Mouse (Mus musculus): Measurements from ENCODE around the gene Gm10153. TPM values are rescaled to one million over a fixed set of nuclear protein-coding genes. Genes with fewer than 3 reads are reported as not detected.
"Not testable (repeated sequence)": the region's sequence is repeated elsewhere in the genome, so short reads cannot be mapped to it uniquely, and the experiment has no call there.

The Gm10153 gene
- polyA plus RNA-seq (2015; fragmentation: Nextera tagmentation; extraction: Ambion mirVana), result not detected in 2 replicates

DNA sequence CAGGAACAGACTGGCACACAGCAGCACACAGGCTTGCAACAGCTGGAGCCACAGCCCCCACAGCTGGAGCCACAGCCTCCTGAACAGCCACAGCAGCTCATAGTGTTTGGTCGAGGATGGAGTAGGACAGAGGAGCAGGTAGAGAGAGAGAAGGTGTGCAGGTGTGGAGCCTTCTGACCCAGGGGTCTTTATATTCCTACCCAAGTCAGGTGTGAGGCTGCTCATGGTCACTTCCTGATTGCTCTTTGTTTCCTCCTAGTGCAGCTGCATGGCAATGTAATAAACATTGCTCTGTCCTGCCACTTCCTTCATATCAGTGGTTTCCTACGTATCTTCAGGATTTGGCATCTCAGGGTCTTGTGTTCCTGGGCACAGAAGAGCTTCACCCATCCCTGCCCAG, at the start of gene Gm10153:
TSS of gene Gm10153 (minus strand) at position 101 of the 400 bp plus-strand sequence.
- H3K4me1 ChIP-seq, result no peaks in the 10 kb centered on the region
- H3K27me3 ChIP-seq, result no peaks in the 10 kb centered on the region
- ATAC-seq (replicated peaks), result no peak
- no peak within 1 kb of the TSS for H3K9ac ChIP-seq (replicated peaks)
- H3K4me2 ChIP-seq (replicated peaks), result no peak within 1 kb of the TSS
- no peak within 1 kb of the TSS for H3K4me3 ChIP-seq
- WGBS, result 47% methylated on average over 2 of the region's 2 CpGs
- no peaks in the 10 kb centered on the region for H3K9me3 ChIP-seq
- no peak within 1 kb of the TSS for H3K27ac ChIP-seq (replicated peaks)
- H3K36me3 ChIP-seq, result no peaks in the 10 kb centered on the region

DNA sequence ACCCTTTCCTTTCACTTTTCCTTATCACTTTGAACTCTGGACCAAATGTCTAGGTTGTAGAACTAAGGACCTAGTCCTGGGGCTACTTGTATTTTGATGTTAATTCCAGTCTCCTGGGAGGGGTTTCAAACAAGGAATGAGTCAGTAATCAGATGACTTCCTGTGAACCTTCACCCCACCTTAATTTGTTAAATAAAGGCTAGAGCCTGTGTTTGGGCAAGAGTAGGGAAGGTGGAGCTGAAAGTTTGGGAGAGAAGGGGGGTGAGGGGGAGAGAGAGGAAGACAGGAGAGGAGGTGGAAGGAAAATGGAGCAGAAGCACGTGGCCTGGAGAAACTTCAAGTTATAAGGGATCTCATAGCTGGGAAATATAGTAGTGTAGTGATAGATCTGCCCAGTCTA, 41.4 kb upstream of the Gm10153 start:
- H3K4me2 ChIP-seq (replicated peaks), result no peak overlapping the region
- H3K36me3 ChIP-seq, result no peaks in the 10 kb centered on the region
- no peaks in the 10 kb centered on the region for H3K9me3 ChIP-seq
- ATAC-seq (replicated peaks), result no peak
- WGBS, result 48% methylated on average over 1 of the region's 1 CpGs
- H3K27me3 ChIP-seq, result no peaks in the 10 kb centered on the region
- no peak overlapping the region for H3K27ac ChIP-seq (replicated peaks)
- no peak overlapping the region for H3K9ac ChIP-seq (replicated peaks)
- no peak overlapping the region for H3K4me3 ChIP-seq
- H3K4me1 ChIP-seq, result no peaks in the 10 kb centered on the region

DNA sequence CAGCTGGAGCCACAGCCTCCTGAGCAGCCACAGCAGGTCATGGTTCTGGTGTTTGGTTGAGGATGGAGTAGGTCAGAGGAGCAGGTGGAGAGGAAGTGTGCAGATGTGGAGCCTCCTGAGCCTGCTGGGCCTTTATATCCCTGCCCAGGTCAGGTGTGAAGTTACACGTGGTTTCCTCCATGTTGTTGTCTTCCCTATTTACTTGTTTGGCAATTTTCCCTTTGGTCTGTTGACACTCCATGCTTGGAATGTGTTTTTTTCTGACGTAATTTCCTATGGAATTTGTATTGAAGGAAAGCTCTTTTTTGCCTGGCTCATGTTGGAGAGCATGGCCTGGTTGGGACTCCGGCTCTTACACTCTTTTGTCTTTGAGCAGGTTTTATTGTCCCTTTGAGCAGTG, 39.7 kb upstream of the Gm10153 start, which contains the start of gene Krtap5-5:
TSS of gene Krtap5-5 (minus strand) at position 101 of the 400 bp plus-strand sequence.
- not testable (repeated sequence) for H3K27ac ChIP-seq (replicated peaks); H3K36me3 ChIP-seq; H3K9me3 ChIP-seq; H3K27me3 ChIP-seq; H3K4me2 ChIP-seq (replicated peaks); H3K4me1 ChIP-seq; H3K9ac ChIP-seq (replicated peaks); ATAC-seq (replicated peaks); H3K4me3 ChIP-seq
- 47% methylated on average over 3 of the region's 3 CpGs for WGBS

DNA sequence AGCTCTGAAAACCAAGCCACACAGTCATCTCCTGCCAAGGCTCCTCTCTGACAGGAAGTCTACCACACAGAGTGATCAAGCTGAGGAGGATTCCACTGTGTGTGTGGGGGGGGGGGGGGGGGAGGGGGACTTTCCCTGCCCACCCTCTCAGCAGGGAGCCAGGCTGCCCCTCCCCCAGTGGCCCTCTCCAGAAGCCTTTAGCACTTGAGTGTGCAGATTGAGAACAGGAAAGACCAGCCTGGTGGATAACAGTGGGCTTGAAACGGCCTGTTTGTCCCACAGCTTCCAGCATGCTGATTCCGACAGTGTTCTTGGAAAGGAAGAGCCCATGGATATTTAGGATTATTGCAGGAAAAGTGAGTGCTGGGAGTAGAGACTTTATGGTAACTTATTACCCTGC, 34.3 kb upstream of the Gm10153 start:
- no peak overlapping the region for H3K9ac ChIP-seq (replicated peaks)
- H3K4me2 ChIP-seq (replicated peaks), result no peak overlapping the region
- no peak for ATAC-seq (replicated peaks)
- no peaks in the 10 kb centered on the region for H3K27me3 ChIP-seq
- H3K4me3 ChIP-seq, result no peak overlapping the region
- no peaks in the 10 kb centered on the region for H3K9me3 ChIP-seq
- 54% methylated on average over 2 of the region's 2 CpGs for WGBS
- no peak overlapping the region for H3K27ac ChIP-seq (replicated peaks)
- H3K36me3 ChIP-seq, result no peaks in the 10 kb centered on the region
- H3K4me1 ChIP-seq, result no peaks in the 10 kb centered on the region

DNA sequence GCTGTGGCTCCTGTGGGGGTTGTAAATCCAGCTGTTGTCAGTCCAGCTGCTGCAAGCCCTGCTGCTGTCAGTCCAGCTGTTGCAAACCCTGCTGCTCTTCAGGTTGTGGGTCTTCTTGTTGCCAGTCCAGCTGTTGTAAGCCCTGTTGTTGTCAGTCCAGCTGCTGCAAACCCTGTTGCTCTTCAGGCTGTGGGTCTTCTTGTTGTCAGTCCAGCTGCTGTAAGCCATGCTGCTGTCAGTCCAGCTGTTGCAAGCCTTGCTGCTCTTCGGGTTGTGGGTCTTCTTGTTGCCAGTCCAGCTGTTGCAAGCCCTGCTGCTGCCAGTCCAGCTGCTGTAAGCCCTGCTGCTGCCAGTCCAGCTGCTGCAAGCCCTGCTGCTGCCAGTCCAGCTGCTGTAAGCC, 21.9 kb upstream of the Gm10153 start:
- ATAC-seq (replicated peaks); H3K4me3 ChIP-seq; H3K27me3 ChIP-seq; H3K9me3 ChIP-seq; H3K36me3 ChIP-seq; H3K27ac ChIP-seq (replicated peaks); H3K9ac ChIP-seq (replicated peaks); H3K4me2 ChIP-seq (replicated peaks); H3K4me1 ChIP-seq: not testable (repeated sequence)
- 50% methylated on average over 1 of the region's 1 CpGs for WGBS

DNA sequence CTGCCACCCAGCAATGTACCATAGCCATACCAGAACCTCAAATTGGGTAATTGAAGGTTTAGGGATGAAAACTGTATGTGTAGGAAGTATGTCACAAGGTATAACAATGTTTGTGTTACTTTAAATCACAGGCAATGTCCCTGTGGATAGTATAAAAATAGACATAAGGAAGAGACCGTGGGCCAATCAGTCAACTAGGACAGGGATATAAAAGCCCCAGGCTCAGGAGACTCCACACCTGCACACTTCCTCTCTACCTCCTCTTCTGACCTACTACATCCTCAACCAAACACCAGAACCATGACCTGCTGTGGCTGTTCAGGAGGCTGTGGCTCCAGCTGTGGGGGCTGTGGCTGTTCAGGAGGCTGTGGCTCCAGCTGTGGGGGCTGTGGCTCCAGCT, 21.4 kb upstream of the Gm10153 start, which contains the start of gene Gm7579:
TSS of gene Gm7579 (plus strand) at position 301 of the 400 bp plus-strand sequence.
- Histone ChIP-seq H3K4me2 (replicated peaks) (no peak within 1 kb of the TSS), H3K4me1 (no peaks in the 10 kb centered on the region), H3K36me3 (no peaks in the 10 kb centered on the region), H3K9ac (replicated peaks) (no peak within 1 kb of the TSS), H3K4me3 (no peak within 1 kb of the TSS), H3K9me3 (no peaks in the 10 kb centered on the region), H3K27ac (replicated peaks) (no peak within 1 kb of the TSS), H3K27me3 (no peaks in the 10 kb centered on the region)
- ATAC-seq (replicated peaks), result no peak
- WGBS, result 85% methylated on average over 1 of the region's 1 CpGs

DNA sequence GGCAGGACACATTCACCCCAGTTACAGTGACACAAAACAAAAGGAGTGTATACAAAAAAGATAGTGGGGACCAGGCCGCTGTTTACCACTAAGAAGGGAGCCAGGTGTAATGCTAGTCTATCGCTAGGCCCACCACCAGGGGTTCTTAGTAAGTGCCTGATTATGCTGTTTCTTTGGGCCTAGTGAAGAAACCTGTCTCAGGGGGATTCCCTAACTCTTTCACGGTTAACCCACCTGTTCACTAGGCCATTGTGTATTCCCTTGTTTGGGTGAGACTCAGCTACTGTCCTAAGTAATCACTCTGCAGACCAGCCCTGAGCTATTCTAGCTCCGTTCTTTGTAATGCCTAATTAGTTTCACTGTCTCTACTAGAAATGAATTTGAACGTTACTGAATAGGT, 16.7 kb upstream of the Gm10153 start:
- not testable (repeated sequence) for H3K4me2 ChIP-seq (replicated peaks); H3K27me3 ChIP-seq; ATAC-seq (replicated peaks); H3K4me1 ChIP-seq; H3K36me3 ChIP-seq; H3K9me3 ChIP-seq; H3K9ac ChIP-seq (replicated peaks); H3K27ac ChIP-seq (replicated peaks); H3K4me3 ChIP-seq
- 62% methylated on average over 5 of the region's 5 CpGs for WGBS

DNA sequence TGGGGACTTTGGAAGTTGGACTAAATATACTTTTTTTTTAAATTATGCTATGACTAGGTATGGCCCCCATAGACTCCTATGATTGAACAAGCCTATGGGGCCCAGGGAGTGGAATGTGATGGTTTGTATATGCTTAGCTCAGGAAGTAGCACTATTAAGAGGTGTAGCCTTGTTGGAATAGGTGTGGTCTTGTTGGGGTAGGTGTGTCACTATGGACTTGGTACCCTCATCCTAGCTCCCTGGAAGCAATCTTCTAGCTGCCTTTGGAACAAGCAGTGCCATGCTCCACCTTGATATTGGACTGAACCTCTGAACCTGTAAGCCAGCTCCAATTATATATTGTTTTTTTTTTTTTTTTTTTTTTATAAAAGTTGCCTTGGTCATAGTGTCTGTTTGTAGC, 15.3 kb upstream of the Gm10153 start:
- no peak overlapping the region for H3K9ac ChIP-seq (replicated peaks)

DNA sequence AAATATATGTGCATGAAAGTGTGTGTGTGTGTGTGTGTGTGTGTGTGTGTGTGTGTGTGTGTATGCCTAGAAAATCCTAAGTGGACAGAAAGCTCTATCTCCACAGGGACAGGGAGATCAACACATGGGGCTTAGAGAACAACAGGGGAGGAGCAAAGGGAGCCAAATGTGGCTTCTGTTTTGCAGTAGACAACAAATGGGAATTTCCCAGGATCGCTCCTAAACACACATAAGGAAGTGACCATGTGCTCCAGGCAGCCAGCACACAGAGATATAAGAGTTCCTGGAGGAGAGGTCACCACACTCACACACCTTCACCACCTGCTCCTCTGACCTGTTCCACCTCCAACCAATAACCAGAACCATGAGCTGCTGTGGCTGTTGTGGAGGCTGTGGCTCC, 10.9 kb upstream of the Gm10153 start, which contains the start of gene Krtap5-3:
TSS of gene Krtap5-3 (plus strand) at position 301 of the 400 bp plus-strand sequence.
- Histone ChIP-seq H3K9me3 (no peaks in the 10 kb centered on the region), H3K9ac (replicated peaks) (no peak within 1 kb of the TSS), H3K4me3 (no peak within 1 kb of the TSS), H3K4me1 (no peaks in the 10 kb centered on the region), H3K36me3 (no peaks in the 10 kb centered on the region), H3K27ac (replicated peaks) (no peak within 1 kb of the TSS), H3K27me3 (no peaks in the 10 kb centered on the region), H3K4me2 (replicated peaks) (no peak within 1 kb of the TSS)
- 76% methylated on average over 1 of the region's 1 CpGs for WGBS
- ATAC-seq (replicated peaks), result no peak

More for the DNA sequence above, 15.3 kb upstream of the Gm10153 start:
- no peak overlapping the region for H3K4me2 ChIP-seq (replicated peaks)
- H3K27ac ChIP-seq (replicated peaks), result no peak overlapping the region
- no peak for ATAC-seq (replicated peaks)
- H3K4me3 ChIP-seq, result no peak overlapping the region
- H3K36me3 ChIP-seq, result no peaks in the 10 kb centered on the region
- no peaks in the 10 kb centered on the region for H3K4me1 ChIP-seq
- H3K9me3 ChIP-seq, result no peaks in the 10 kb centered on the region
- no peaks in the 10 kb centered on the region for H3K27me3 ChIP-seq

DNA sequence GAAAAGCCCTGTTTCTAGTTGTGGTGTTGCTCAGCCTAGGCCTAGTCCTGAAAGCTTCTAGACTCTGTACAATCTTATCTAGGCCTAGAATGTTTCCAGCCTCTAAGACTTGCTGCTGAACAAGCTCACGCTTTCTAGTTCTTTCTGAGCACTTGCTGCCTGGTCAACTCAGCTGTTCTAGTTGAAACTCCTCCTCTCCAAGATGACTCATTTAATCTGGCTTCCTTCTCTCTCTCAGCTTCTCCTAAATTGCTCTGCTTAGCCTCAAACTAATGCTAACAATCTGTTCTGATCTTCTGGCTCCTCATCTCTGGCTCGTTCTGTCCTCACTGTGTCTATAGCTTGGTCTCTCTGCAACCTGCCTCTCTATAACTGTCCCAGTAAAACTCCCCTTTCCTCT, 8.6 kb upstream of the Gm10153 start:
- H3K9ac ChIP-seq (replicated peaks), result no peak overlapping the region
- no peak for ATAC-seq (replicated peaks)
- H3K4me1 ChIP-seq, result no peaks in the 10 kb centered on the region
- H3K27ac ChIP-seq (replicated peaks), result no peak overlapping the region
- H3K4me2 ChIP-seq (replicated peaks), result no peak overlapping the region
- WGBS, result 82% methylated on average over 2 of the region's 2 CpGs
- no peaks in the 10 kb centered on the region for H3K36me3 ChIP-seq
- no peaks in the 10 kb centered on the region for H3K9me3 ChIP-seq
- H3K4me3 ChIP-seq, result no peak overlapping the region
- no peaks in the 10 kb centered on the region for H3K27me3 ChIP-seq

DNA sequence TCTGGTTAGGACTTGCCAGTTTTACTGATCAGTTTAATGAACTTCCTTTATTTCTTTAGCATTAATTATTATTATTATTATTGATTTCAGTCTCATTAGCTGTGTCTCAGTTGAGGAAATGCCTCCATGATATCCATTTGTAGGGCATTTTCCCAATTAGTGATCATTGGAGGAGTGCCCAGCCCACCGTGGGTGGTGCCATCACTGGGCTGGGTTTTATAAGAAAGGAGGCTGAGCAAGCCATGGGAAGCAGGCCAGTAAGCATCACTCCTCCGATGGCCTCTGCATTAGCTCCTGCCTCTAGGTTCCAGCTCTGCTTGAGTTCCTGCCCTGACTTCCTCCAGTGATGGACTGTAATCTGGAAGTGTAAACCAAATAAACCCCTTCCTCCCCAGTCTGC, 2.0 kb downstream of the Gm10153 start:
- Histone ChIP-seq H3K27me3 (no peaks in the 10 kb centered on the region), H3K4me1 (no peaks in the 10 kb centered on the region), H3K4me3 (no peak overlapping the region), H3K27ac (replicated peaks) (no peak overlapping the region), H3K9ac (replicated peaks) (no peak overlapping the region), H3K4me2 (replicated peaks) (no peak overlapping the region), H3K36me3 (no peaks in the 10 kb centered on the region), H3K9me3 (no peaks in the 10 kb centered on the region)
- no peak for ATAC-seq (replicated peaks)
- WGBS, result 31% methylated on average over 2 of the region's 2 CpGs

DNA sequence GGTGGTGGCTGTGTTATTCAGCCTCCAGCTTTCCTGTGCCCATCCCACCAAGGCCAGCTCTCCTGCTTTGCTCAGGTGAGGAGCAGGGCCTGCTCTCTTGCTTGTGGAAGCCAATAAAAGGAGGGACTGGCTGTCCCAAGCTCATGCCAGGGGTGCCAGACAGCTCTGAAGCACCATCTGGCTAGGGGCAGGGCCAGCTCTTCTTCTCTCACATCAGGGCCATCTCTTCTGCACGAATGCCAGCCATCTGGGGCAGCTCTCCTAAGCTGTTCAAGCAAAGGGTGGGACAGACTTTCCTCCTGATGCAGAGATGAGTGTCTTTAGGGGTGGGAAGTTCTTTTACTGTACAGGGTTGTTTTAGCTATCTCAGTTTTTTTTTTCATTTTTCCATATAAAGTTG, 9.2 kb downstream of the Gm10153 start:
- Histone ChIP-seq H3K4me2 (replicated peaks) (no peak overlapping the region), H3K27me3 (no peaks in the 10 kb centered on the region), H3K9ac (replicated peaks) (no peak overlapping the region), H3K9me3 (no peaks in the 10 kb centered on the region), H3K4me3 (no peak overlapping the region), H3K4me1 (no peaks in the 10 kb centered on the region), H3K36me3 (no peaks in the 10 kb centered on the region), H3K27ac (replicated peaks) (no peak overlapping the region)
- ATAC-seq (replicated peaks), result no peak
- WGBS, result 43% methylated on average over 1 of the region's 1 CpGs

DNA sequence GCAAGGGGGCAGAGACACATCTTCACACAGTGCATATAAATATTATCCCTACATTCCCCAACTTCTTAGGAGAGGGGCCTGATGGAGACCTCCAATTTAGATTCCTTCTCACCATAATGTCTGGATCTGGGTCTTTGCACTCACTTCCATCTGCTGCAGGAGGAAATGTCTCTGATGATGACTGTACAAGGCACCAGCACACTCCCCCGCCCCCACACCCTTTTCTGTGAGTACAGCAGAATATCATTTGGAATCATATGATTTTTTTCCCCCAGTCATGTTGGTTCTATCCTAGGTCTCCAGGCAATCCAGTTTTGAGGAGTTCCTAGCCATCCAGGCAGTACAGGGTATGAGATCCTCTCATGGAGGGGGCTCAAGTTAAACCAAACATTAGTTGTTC, 11.5 kb downstream of the Gm10153 start:
- no peak for ATAC-seq (replicated peaks)
- Histone ChIP-seq H3K4me2 (replicated peaks) (no peak overlapping the region), H3K9ac (replicated peaks) (no peak overlapping the region), H3K36me3 (no peaks in the 10 kb centered on the region), H3K9me3 (no peaks in the 10 kb centered on the region), H3K27ac (replicated peaks) (no peak overlapping the region), H3K27me3 (no peaks in the 10 kb centered on the region), H3K4me3 (no peak overlapping the region), H3K4me1 (no peaks in the 10 kb centered on the region)
- 69% methylated on average over 1 of the region's 1 CpGs for WGBS
